Mouse (Mus musculus): ENCODE results near the gene Lemd2.

Lemd2 gene

DNA sequence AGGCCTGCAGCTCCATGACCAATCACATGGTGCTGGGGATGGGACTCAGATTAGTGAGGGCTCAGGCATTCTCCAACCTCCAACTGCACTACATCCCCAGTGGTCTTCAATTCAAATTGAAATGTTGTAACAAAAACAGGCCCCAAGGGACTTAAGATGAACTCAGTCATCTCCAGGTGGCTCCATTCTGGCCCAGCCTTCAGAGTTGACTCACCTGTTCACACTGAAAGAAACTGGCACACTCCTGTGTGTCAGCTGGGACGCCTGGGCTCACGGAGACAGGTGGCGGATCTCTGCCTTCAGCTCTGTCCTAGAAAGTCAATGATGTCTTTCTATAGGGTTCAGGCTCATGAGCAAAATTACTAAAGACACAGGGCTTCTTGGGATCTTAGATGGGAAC, 18.2 kb downstream of the Lemd2 start:
- DNase-seq: no peak

DNA sequence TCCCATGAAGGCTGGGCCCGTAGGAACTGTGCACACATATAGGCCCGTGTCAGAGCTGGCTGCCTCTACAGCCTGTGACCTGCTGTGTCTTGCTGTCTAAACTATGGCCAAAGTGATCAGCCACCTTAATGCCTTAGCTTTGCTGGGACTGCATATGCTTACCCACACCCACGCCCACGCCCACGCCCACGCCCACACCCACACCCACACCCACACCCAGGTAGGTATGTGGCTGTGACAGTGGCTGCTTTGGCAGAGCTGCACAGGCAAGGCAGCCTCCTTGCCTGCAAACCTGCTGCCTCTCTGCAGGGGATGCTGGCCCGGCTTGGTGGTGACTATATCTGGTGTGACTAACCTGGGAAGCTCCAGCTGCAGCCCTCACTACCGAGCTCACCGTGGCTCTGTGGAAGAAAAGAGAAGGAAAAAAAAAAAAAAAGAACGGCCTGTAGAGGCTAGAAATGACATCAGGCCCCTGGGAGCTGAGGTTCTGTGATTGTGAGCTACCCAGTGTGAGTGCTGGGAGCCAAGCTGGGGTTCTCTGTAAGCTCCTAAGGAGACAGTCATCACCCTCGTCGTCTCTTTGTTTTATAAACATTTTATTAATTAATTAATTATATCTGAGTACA, 20.5 kb downstream of the Lemd2 start:
- DNase-seq: no peak

DNA sequence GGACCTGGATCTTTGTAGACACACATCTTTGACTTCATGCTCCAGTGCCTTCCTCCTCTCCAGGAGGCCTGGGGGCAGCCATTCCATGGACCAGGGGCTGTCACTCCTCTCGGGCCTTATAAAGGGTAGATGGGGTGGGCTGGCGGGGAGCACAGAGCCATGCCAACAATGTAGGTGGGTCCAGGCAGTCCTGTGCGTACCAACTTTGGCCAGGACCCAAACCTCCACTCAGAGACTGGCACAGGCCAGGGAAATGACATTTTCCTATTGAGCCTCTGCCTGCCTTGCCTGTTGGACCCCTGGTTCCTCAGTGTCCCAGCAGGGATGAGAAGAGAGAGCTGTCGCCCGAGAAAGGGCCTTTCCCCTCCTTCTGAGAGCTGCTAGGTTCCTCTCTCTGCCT, 21.9 kb downstream of the Lemd2 start:
- DNase-seq: peak in 1 of 2 experiments; percentile 42

GRCm38 (mm10) chr17:27181666-27182065, 22.6 kb downstream of the Lemd2 start:
- no peak for DNase-seq

DNA sequence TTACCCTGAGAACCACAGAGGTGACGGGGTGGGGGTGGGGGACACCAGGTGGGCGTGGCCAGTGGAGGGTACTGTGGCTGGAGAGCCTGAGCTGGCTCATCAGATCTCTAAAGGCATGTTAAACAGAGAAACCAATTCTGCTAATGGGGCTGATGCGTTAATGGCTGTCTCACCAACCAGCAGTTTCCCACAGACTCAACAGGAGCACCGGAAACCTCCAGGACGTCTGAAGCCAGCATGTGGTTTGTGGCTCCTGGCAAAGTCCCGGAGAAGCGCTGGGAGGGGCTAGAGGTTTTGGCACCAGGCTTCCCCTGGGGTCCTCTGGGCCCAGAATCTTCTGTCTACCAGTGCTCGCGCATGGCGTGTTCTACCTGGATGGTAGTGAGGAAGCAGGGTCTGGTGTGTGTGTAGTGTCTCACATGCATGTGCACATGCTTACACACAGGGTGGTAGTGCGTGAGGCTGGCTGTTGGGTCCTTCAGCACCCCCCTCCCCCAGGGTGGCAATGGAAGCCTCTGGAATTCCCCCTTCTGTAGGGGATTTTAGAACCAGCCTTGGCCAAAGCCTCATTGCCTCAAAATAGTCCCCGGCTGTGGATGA, 24.5 kb downstream of the Lemd2 start:
- DNase-seq: no peak

- DNase-seq: no peak
These were observed 25.7 kb downstream of the Lemd2 start for GRCm38 (mm10) chr17:27178427-27179177.

GRCm38 (mm10) chr17:27178019-27178418, 26.2 kb downstream of the Lemd2 start:
- DNase-seq: peak in 1 of 2 experiments; percentile 42

GRCm38 (mm10) chr17:27176754-27177153, 27.5 kb downstream of the Lemd2 start:
- DNase-seq: no peak

GRCm38 (mm10) chr17:27176287-27176686, 28.0 kb downstream of the Lemd2 start:
- no peak for DNase-seq

DNA sequence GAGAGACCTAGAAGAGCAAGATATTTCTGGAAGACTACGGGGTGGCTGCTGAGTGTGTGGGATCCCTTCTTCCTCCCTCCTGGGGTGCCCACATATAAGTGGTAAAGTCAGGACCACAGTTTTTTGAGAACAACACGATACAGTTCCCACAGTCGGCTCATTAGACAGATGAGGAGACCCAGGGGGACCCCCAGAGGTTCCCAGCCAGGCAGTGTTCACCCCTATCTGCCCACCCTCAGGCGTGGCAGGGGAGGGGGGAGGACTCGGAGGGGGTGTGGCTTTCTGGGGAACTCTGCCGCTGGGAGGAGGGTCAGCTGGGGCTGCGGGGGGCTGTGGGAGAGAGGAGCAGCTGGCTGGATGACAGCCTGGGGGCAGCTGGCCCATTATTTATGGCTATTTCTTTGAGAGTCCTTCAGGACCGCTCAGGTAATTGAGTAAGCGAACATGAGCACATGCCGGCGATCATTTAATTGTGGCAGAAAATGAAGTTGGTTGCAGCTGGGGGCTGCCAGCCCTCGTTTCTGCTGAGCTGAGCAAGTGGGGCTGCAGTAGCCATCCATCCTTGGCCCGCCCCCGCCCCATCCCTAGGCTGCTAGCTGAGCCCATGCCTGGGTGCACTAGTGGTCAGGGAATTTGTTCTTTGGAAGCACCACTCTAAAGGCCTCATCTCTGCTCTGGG, 28.9 kb downstream of the Lemd2 start:
- peak in 1 of 2 experiments; percentile 17 for DNase-seq

GRCm38 (mm10) chr17:27173715-27174114, 30.6 kb downstream of the Lemd2 start:
- DNase-seq: no peak

DNA sequence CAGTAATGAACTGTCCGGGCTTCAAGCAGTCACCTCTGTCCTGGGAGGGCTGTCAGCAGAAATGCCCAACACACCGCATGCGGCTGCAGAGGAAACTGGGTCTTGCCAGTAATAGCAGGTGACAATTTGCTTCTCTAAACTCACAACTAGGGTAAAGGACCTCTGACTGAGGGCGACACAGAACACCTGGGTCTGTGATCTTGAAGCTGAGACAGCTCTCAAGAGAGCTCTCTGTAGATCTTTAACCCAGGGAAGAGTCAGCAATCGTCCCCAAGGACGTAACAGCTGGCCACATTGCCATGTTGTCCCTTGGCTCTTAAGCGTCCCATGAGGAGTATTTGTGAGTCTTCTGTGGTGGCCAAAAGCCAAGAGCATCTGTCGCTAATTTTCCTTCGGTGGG, 31.8 kb downstream of the Lemd2 start:
- DNase-seq: no peak

GRCm38 (mm10) chr17:27171121-27171520, 33.1 kb downstream of the Lemd2 start:
- DNase-seq: no peak

DNA sequence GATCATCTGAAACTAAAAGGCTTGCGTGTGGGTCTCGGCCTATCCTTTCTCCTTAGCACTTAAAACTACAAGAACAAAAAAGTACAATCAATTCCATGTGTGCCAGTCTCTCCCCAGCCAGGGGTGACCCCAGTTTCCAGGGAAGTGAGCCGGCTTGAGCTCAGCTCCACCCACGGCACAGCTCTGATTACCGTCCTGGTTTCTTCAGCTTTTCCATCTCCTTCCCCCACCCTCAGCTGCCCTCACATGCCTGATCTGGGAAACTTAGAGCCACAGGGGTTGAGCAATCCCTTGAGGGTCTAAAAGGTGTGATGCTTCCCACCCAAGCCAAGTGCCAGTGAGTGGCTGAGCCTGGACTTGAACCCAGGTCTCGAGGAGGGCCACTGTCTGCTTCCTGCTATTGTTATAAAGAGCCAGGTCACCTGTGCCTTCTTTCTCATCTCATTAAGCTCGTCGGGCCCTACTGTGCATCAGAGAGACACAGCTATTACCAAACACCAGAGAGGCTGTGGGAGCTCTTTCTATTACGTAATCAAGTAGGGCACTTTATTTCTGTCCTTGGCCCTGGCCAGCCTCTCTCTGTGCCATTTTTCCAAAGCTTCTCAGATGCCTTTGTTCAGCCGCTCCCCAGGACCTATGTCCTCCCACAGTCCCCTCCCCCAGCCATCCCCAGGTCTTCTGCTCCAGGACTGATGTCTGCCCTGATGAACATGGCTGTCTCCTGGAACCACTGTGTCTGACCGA, 34.1 kb downstream of the Lemd2 start:
- DNase-seq: no peak

DNA sequence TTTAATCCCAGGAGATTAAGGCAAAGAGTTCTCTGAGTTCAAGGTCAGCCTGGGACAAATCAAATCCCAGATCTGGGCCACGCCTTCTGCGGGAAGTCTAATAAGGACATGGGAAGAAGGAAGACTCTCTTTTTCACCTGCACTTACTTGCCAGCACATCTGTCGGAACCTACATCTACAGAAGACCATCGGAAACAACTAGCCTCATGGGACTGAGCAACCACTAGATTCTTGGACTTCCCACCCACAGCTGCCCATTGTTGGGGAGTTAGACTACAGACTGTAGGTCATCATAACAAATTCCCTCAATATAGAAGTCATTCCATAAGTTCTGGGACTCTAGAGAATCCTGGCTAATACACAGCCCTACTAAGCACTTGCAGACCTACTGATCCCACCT, 35.7 kb downstream of the Lemd2 start:
- no peak for DNase-seq

- DNase-seq: peak in 1 of 2 experiments; percentile 76
These were observed 36.7 kb downstream of the Lemd2 start, which contains the start of gene Ip6k3 for GRCm38 (mm10) chr17:27167545-27167944. TSS of gene Ip6k3 (minus strand) at chr17:27167795.

GRCm38 (mm10) chr17:27166901-27167300, 37.4 kb downstream of the Lemd2 start:
- no peak for DNase-seq

- peak; percentile 84 to 88 for DNase-seq
These were observed 39.1 kb downstream of the Lemd2 start for GRCm38 (mm10) chr17:27165054-27165773.

GRCm38 (mm10) chr17:27160905-27161304, 43.4 kb downstream of the Lemd2 start:
- no peak for DNase-seq

DNA sequence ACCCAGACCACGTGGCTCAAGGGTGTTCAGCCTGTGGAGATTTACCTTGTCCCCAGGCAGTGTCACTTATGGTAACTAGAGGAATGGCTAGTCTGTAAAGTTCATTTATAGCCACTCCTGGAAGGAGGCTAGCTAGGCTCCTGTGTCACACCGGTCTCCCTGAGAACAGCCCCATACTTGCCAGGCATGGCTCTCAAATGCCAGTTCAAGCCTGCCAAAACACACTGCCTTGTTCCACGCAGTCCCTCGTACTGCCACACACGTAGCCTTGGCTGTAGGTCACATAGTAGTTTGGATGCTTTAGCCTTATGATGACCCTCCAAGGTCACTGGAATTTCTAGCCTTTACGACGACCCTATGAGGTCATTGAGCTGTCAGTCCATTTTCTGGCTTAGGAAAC, 45.1 kb downstream of the Lemd2 start:
- DNase-seq: no peak

GRCm38 (mm10) chr17:27158439-27158838, 45.8 kb downstream of the Lemd2 start:
- no peak for DNase-seq

DNA sequence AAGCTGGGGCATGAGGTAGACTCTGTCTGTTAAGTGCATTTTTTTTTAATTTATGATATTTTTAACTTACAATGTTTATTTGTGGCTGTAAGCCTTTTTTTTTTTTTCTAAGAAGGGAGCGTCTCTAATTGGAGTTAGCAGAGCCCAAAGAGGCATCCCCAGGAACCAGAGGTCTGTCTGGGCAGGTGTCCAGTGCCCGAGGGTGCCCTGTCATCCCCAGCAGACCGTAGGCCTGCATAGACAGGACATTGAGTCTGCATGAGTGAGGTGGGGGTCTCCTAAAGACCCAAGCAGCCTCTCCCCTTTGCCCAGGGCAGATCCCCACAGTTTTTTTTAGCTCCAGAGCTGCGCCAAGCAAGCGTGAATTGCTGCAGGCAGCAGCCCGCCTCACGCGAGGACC, 48.5 kb downstream of the Lemd2 start:
- no peak for DNase-seq

Measured in cerebellum, postnatal 14 days (tissue).